Mouse (Mus musculus) lung, postnatal 4 days (tissue): Measurements from ENCODE around the gene Ly6g6f.

ENCODE experiments used
- DNase-seq, 2 experiments: peaks; one replicate each; pipeline ENCODE4 v3.0.0; 2021

The Ly6g6f gene

GRCm38 (mm10) chr17:35077786-35078233, 7.6 kb downstream of the Ly6g6f start, which contains the start of gene Ly6g6d:
Gene Ly6g6d, minus strand, starts transcription at chr17:35078065.
- DNase-seq = peak; percentile 82

DNA sequence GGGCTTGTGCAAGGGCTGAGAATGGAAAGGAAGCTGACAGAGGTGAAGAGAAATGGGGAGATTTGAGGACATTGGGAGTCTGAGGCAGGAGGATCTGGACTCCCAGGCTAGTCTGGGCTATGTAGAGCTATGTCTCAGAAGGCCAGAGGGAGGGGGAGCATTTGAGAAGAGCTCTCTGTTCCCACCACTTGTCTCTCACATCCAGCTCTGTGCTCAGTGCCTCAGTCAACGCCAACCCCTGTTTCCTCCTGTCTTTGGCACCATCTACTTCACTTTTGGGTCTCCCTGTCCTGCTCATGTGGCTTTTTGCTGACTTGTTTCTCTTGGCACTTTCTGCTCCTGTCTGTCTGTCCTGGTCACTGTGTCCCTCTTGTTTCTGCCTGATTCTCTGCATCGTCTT, 8.1 kb downstream of the Ly6g6f start:
- no peak for DNase-seq

- no peak for DNase-seq
These were observed 8.8 kb downstream of the Ly6g6f start, which contains the start of gene Ly6g6e for GRCm38 (mm10) chr17:35076507-35077176. Gene Ly6g6e, plus strand, starts transcription at chr17:35076902.

- DNase-seq = no peak
These were observed 11.3 kb downstream of the Ly6g6f start for GRCm38 (mm10) chr17:35074097-35074496.

DNA sequence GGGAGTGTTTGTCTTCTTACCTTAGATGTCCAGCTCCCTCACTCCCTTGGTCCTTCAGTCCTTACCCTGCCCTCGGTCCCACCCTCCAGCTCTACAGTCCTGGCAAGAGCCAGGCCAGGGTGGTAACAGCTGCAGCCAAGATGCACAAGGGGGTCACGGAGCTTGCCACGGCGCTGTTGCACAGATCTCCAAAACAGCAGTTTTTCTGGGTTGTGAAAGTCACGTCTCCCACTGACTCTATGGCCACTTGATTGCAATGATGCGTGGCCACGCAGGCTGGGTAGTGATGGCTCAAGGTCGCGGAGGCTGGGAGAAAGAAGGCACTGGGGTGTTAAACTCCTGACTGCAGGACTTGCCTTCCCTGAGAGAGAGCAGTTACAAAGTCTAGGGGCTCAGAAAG, 14.0 kb downstream of the Ly6g6f start:
- no peak for DNase-seq

DNA sequence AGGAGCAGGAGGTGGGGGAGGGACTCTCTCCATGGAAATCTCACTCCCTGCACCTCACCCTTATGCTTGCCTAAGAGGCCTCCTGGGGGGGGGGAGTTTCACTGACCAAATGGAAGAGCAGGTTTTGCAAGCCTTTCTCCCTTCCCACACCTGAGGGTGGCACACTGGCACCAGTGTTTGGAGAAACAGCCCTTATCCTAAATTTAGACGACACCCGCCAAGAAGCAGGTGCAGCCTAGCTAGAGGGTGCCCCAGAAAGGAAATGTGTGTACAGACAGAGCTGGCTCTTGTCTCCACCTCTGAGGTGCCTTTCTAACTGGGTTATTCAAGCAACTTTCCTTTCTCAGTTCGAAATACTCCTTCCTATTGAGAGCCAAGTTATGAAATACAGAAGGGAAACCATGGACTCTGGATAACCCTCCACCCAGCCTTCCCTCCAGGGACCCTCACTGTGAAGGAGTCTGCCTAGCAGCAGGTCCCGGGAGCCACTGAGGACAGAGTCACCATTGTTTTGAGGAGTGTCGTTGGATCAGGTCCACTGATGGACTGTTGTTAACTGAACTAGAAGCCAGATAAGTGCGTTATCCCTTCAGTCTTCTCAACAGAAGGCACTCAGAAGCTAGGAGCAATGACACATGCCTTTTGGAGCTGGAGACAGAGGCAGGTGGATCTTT, 14.7 kb downstream of the Ly6g6f start:
- peak in 1 of 2 experiments; percentile 59 for DNase-seq

- no peak for DNase-seq
These were observed 17.0 kb downstream of the Ly6g6f start for GRCm38 (mm10) chr17:35068213-35068914.

- no peak for DNase-seq
These were observed 19.3 kb downstream of the Ly6g6f start, which contains the start of gene Mpig6b for GRCm38 (mm10) chr17:35066084-35066483. Gene Mpig6b, minus strand, starts transcription at chr17:35066184.

- DNase-seq = peak; percentile 81 to 89
These were observed 20.2 kb downstream of the Ly6g6f start, which contains the start of gene Ly6g6c for GRCm38 (mm10) chr17:35064951-35065947. Gene Ly6g6c, plus strand, starts transcription at chr17:35065388.

- DNase-seq = no peak
These were observed 21.0 kb downstream of the Ly6g6f start for GRCm38 (mm10) chr17:35064378-35064877.

DNA sequence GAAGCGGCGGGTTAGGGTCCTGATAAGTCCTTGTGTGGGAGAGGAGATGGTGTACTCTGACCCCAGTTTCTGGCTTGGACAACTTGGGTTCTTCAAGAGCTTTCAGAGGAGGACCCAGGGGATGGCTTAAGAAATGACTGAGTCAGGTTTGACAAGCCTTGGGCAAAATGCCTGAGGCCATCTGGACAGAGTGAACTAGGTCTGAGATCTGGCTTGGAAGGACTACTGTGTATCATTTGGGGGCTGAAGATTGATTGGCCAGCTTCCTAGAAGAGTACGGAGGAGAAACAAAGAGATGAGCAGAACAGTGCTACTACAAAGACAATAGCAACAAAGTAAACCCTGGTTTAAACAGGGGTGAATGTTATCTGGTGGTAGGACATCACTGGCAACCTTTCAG, 21.9 kb downstream of the Ly6g6f start:
- DNase-seq = no peak

GRCm38 (mm10) chr17:35061299-35061698, 24.1 kb downstream of the Ly6g6f start:
- DNase-seq = no peak

- DNase-seq = peak; percentile 56 to 61
These were observed 24.6 kb downstream of the Ly6g6f start for GRCm38 (mm10) chr17:35060737-35061297.

DNA sequence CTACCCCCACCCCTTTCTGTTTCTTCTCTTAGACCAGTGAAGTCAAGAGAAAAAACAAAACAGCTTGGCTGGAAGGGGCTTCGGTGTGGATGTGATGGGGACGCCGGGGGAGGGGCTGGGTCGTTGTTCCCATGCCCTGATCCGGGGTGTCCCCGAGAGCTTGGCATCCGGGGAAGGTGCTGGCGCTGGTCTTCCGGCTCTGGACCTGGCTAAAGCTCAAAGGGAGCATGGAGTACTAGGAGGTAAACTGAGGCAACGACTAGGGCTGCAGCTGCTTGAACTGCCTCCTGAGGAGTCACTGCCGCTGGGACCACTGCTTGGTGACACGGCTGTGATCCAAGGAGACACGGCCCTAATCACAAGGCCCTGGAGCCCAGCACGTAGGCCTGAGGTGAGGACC, 25.3 kb downstream of the Ly6g6f start:
- no peak for DNase-seq

DNA sequence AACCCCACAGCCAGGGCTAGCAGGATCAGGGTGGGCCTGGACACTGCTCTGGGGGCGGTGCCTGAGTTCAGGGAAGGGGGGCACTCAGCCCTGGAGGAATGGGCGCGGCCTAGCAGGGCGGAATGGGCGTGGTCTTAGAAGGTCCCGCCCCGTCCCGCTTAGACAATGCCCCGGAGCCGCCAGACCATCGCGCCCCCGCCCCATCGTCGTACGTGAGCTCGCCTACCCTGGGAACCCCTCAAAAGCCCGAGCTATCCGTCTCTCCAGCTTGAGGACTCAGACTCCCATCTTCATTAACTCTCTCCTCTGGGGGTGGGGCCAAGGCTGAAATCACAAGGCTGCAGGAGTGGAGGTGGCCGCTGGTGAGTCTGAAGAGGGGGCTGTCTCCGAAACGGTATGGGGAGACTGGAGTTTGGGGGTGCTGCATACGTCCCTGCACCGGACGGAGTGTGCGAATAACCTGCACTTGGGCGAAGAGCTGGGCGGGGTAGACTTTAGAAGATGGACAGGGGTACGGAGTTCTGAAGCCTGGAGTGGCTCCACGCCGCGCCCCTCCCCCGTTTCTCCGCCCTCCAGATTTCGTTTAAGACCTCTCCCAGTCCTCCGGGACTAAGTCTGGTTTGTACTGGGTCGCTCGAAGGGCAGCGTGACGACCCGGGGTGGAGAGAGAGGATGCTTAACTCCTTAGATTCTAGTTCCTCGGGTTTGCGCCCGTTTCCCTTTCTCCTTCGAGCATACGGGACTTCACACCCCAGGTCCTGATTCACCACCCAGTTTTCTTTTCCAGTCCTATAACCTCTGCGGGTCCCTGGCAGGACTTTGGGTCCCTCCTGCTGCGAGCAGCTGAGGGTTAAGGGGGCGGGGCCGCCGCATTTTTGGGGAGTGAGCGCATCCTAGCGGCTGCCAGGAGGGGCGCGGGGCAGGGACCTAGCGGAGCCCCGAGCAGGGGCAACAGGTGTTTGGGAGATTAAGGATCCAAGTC, 26.2 kb downstream of the Ly6g6f start, which contains the start of gene Ddah2:
Ddah2 (plus strand) TSS at position 125 of the 982 bp plus-strand sequence.
- DNase-seq = peak; percentile 94 to 95

GRCm38 (mm10) chr17:35058316-35058715, 27.1 kb downstream of the Ly6g6f start:
- DNase-seq = no peak

DNA sequence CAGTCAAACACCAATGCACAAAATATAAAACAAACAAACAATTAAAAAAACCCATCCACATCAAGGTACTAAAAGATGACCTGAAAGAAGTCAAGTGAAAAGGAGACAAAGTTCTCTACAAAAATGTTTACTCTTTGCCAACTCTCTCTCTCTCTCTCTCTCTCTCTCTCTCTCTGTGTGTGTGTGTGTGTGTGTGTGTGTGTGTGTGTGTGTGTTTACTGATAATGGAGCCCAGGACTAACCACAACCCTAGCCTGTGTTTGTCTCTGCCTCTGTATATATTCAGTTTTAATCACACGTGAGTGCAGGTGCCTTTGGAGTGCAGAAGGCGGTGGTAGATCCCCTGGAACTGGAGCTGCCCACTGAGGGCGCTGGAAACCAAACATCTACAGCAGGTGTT, 28.3 kb downstream of the Ly6g6f start:
- DNase-seq = no peak

- DNase-seq = no peak
These were observed 29.5 kb downstream of the Ly6g6f start for GRCm38 (mm10) chr17:35055691-35056495.

GRCm38 (mm10) chr17:35052271-35052798, 33.1 kb downstream of the Ly6g6f start:
- peak in 1 of 2 experiments; percentile 17 for DNase-seq
